Mouse (Mus musculus) cerebellum, adult 2 months (tissue): ENCODE data around the gene Desi1. TPM values are rescaled to one million over a fixed set of nuclear protein-coding genes. Genes with fewer than 3 reads are reported as not detected.
A peak's percentile ranks its signal among the peaks of the same experiment; 100 is the strongest.

Experiments
- DNase-seq, 2 experiments: peaks; one replicate each; pipeline ENCODE4 v3.0.0; 2021
- H3K27ac ChIP-seq: fragments of 200-500 bp; 2 replicates; pipeline ENCODE4 v1.5.1; 2012; ENCODE audit warnings: low read length, control low read depth, inconsistent platforms; ENCODE audit not compliant: insufficient read depth
- H3K27me3 ChIP-seq: fragments of 200-500 bp; 2 replicates; pipeline ENCODE4 v1.6.1; 2012; ENCODE audit warnings: inconsistent platforms, mild to moderate bottlenecking, low read length, moderate library complexity; ENCODE audit not compliant: control insufficient read depth, insufficient read depth
- H3K4me1 ChIP-seq: fragments of 200-500 bp; 2 replicates; pipeline ENCODE4 v1.6.1; 2011; ENCODE audit warnings: low read length; ENCODE audit not compliant: control insufficient read depth, insufficient read depth
- H3K4me3 ChIP-seq: fragments of 200-500 bp; replicated peaks from 2 replicates; pipeline ENCODE3; 2011; ENCODE audit warnings: mild to moderate bottlenecking, low read depth, low read length, control low read depth; ENCODE audit not compliant: insufficient read depth
- CTCF ChIP-seq: fragments of 200-500 bp; IDR thresholded peaks from 2 replicates; pipeline ENCODE4 v1.5.1; 2011; ENCODE audit warnings: low read depth, mild to moderate bottlenecking, control low read depth, low read length, moderate library complexity, borderline replicate concordance; ENCODE audit not compliant: insufficient read depth
- POLR2A ChIP-seq: fragments of 200-500 bp; IDR thresholded peaks from 2 replicates; pipeline ENCODE4 v1.6.1; 2011; ENCODE audit warnings: low read length, control low read depth, borderline replicate concordance; ENCODE audit not compliant: insufficient read depth
- WGBS: fragments of 180-500 bp; shearing (Covaris S2); methylation state at CpG from one replicate; pipeline ENCODE4 v1.1.7; 2018; 5-methylcytosine and 5-hydroxymethylcytosine counted together
- polyA plus RNA-seq: library from polyadenylated mRNA; depleted of rRNA; stranded (reverse); fragments of >200 nt; gene quantifications from 2 replicates; pipeline ENCODE4 v1.2.3, GENCODE M21; 2012; rRNA removed

The Desi1 gene
- polyA plus RNA-seq, result 142 and 156 TPM in 2 replicates

DNA sequence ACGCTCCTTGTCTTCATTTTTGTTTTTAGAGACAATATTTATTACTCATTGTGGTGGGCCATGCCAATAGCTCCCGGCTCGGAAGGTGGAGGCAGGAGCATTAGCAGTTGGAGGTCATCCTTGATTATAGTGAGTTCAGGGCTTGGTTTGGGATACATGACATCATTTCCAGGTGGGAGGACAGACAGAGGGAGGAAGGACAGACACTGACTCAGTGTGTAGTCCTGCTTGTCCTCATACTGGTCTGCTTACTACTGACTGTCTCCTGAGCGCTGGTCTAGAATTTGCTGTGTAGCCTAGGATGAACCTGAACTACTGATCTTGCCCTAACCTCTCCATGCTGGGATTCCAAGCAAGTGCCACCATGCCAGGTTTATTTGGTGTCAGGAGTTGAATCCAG lies at the start of gene Desi1:
TSS of gene Desi1 (minus strand) at position 101 of the 400 bp plus-strand sequence.
- TF ChIP-seq POLR2A (no peak), CTCF (no peak)
- no peaks in the 10 kb centered on the region; the same call in 1 of the 2 replicates for H3K4me1 ChIP-seq
- 92% methylated on average over 4 of the region's 4 CpGs for WGBS
- DNase-seq, result no peak
- no peak within 1 kb of the TSS for H3K27ac ChIP-seq
- H3K27me3 ChIP-seq, result no peaks in the 10 kb centered on the region
- H3K4me3 ChIP-seq, result no peak within 1 kb of the TSS

GRCm38 (mm10) chr15:82081161-82081560 lies 47.5 kb upstream of the Desi1 start:
- TF ChIP-seq CTCF, result peak; percentile 95
- TF ChIP-seq POLR2A, result no peak
- Histone ChIP-seq H3K4me3 (no peak overlapping the region), H3K27ac (no peak overlapping the region), H3K27me3 (no peaks in the 10 kb centered on the region), H3K4me1 (peaks cover 10% of the 10 kb centered on the region)
- peak; percentile 84 to 85 for DNase-seq
- WGBS, result 11% methylated on average over 7 of the region's 7 CpGs

DNA sequence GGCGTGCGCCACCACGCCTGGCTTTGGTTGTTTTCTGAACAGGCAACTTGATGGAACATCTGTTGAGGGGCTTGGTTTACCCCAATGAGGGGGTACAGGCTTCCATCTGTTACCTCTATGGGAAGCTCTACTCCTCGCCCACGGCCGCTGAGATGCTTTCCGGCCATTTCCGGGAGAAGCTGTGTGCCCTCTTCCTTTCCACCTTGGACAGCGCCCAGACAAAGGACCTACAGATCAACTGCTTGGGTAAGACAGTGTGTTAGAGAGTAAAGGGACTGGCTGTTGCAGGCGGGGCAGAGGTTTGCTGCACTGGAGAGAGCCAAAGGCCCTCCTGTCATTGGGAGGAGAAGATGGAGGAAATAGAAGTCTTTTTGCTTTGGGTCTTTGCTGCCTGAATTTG lies 46.2 kb upstream of the Desi1 start:
- Histone ChIP-seq H3K27ac (no peak overlapping the region), H3K27me3 (no peaks in the 10 kb centered on the region), H3K4me3 (no peak overlapping the region), H3K4me1 (peaks cover 10% of the 10 kb centered on the region)
- WGBS, result 73% methylated on average over 10 of the region's 10 CpGs
- TF ChIP-seq POLR2A, result no peak
- TF ChIP-seq CTCF, result no peak
- no peak for DNase-seq

GRCm38 (mm10) chr15:82073490-82073889 lies 39.8 kb upstream of the Desi1 start:
- Histone ChIP-seq H3K4me1 (no peaks in the 10 kb centered on the region), H3K27ac (no peak overlapping the region), H3K27me3 (peaks cover 3% of the 10 kb centered on the region; the same call in 1 of the 2 replicates), H3K4me3 (no peak overlapping the region)
- TF ChIP-seq CTCF, result no peak
- no peak for TF ChIP-seq POLR2A
- 70% methylated on average over 7 of the region's 7 CpGs for WGBS
- DNase-seq, result no peak

DNA sequence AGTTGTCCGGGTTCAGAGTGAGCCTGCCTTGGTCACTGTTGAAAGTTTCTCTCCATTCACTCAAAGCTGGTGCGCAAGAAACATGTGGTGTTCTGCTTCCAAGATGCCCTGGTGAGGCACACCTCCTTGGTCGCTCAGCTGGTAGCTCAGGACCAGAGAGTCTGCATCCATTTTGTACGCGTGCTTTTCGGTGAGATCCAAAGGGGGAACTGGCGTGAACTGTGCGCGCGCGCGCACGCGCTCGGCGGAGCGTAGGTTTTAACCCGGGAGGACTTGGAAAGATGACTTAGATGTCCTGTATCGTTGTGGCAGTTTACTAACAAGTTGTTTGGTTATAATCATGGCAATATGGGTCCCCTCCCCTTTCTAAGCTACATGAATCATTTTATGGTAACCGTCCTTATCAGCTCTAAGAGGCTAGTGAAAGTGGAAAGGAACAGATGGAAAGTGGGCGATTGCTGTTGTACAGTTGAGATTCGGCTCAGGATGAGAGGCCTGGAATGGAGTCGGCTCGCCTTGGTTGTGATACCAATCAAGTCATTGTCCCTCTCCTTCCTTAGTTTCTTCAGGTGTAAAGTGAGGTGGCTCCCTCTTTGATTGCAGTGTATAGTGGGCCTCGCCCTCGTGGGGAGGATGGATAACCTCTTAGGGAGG lies 38.3 kb upstream of the Desi1 start:
- no peak for DNase-seq
- TF ChIP-seq CTCF, result no peak
- TF ChIP-seq POLR2A, result no peak
- Histone ChIP-seq H3K27ac (no peak overlapping the region), H3K27me3 (peaks cover 3% of the 10 kb centered on the region; the same call in 1 of the 2 replicates), H3K4me3 (no peak overlapping the region), H3K4me1 (no peaks in the 10 kb centered on the region)
- 87% methylated on average over 26 of the region's 26 CpGs for WGBS

GRCm38 (mm10) chr15:82069898-82070297 lies 36.2 kb upstream of the Desi1 start, which contains the start of gene Mei1:
Gene Mei1 (plus strand): TSS chr15:82069996.
- 18% methylated on average over 40 of the region's 40 CpGs for WGBS
- Histone ChIP-seq H3K4me3 (peak within 1 kb of the TSS; percentile 9), H3K27me3 (peaks cover 3% of the 10 kb centered on the region; the same call in 1 of the 2 replicates)

GRCm38 (mm10) chr15:82065511-82065910 lies 31.8 kb upstream of the Desi1 start:
- TF ChIP-seq POLR2A (no peak), CTCF (peak; percentile 78)
- Histone ChIP-seq H3K4me1 (no peaks in the 10 kb centered on the region), H3K27me3 (peaks cover 3% of the 10 kb centered on the region; the same call in 1 of the 2 replicates), H3K27ac (no peak overlapping the region), H3K4me3 (no peak overlapping the region)
- 10% methylated on average over 7 of the region's 7 CpGs for WGBS
- DNase-seq, result peak; percentile 67 to 74

More at GRCm38 (mm10) chr15:82069898-82070297, 36.2 kb upstream of the Desi1 start, which contains the start of gene Mei1:
- TF ChIP-seq CTCF, result no peak
- TF ChIP-seq POLR2A, result no peak
- H3K4me1 ChIP-seq, result no peaks in the 10 kb centered on the region
- no peak for DNase-seq
- H3K27ac ChIP-seq, result no peak within 1 kb of the TSS

DNA sequence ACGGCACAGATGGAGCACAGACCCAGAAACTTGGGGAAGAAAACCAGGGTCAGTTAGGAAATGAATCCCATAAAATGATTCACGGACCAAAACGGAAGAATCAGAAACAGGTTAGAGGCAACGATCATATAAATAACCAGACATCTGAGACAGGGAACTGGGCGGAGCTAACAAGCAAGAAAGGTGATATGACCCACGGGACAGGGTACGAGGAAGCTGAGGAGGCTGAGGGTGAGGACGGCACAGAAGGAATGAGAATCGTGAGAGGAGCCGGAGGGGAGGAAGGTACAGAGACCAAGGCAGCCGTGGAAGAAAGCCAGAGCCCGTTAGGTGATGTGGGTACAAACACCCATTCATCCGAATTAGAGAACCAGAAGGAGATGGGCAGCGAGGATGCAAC lies 30.2 kb upstream of the Desi1 start:
- DNase-seq, result no peak
- H3K27ac ChIP-seq, result no peak overlapping the region
- no peaks in the 10 kb centered on the region for H3K27me3 ChIP-seq
- no peaks in the 10 kb centered on the region for H3K4me1 ChIP-seq
- 66% methylated on average over 14 of the region's 14 CpGs for WGBS
- no peak overlapping the region for H3K4me3 ChIP-seq
- TF ChIP-seq POLR2A, result no peak
